Mouse (Mus musculus): ENCODE measurements around the gene Senp3.
"Not testable (repeated sequence)": the region's sequence is repeated elsewhere in the genome, so short reads cannot be mapped to it uniquely, and the experiment has no call there.

Senp3 gene

GRCm38 (mm10) chr11:69704613-69705010, 22.7 kb upstream of the Senp3 start:
- no peak for DNase-seq (ENCODE audit: low read depth)

GRCm38 (mm10) chr11:69703814-69704612, 22.1 kb upstream of the Senp3 start:
- no peak for DNase-seq (ENCODE audit: low read depth)

- not testable (repeated sequence) for DNase-seq (ENCODE audit: low read depth)
Observed at GRCm38 (mm10) chr11:69703381-69703780, 21.5 kb upstream of the Senp3 start.

- not testable (repeated sequence) for DNase-seq (ENCODE audit: low read depth)
Observed at GRCm38 (mm10) chr11:69702886-69703285, 21.0 kb upstream of the Senp3 start.

GRCm38 (mm10) chr11:69699595-69699994, 17.7 kb upstream of the Senp3 start:
- DNase-seq (ENCODE audit: low read depth), result no peak

GRCm38 (mm10) chr11:69698574-69698973, 16.7 kb upstream of the Senp3 start:
- peak; percentile 37 for DNase-seq (ENCODE audit: low read depth)

GRCm38 (mm10) chr11:69697396-69697795, 15.5 kb upstream of the Senp3 start:
- no peak for DNase-seq (ENCODE audit: low read depth)

GRCm38 (mm10) chr11:69695361-69696181, 13.7 kb upstream of the Senp3 start, which contains the start of the genes Tnfsf12 and Tnfsfm13:
Gene Tnfsf12 (minus strand): TSS chr11:69695849.
Gene Tnfsfm13 (minus strand): TSS chr11:69696098.
- DNase-seq (ENCODE audit: low read depth), result no peak

- no peak for DNase-seq (ENCODE audit: low read depth)
Observed at GRCm38 (mm10) chr11:69695046-69695360, 13.1 kb upstream of the Senp3 start.

GRCm38 (mm10) chr11:69693421-69693965, 11.6 kb upstream of the Senp3 start:
- no peak for DNase-seq (ENCODE audit: low read depth)

- DNase-seq (ENCODE audit: low read depth), result no peak
Observed at GRCm38 (mm10) chr11:69692863-69693262, 11.0 kb upstream of the Senp3 start.

- DNase-seq (ENCODE audit: low read depth), result no peak
Observed at GRCm38 (mm10) chr11:69692196-69692811, 10.4 kb upstream of the Senp3 start.

GRCm38 (mm10) chr11:69689891-69690290, 8.0 kb upstream of the Senp3 start:
- DNase-seq (ENCODE audit: low read depth), result no peak

- no peak for DNase-seq (ENCODE audit: low read depth)
Observed at GRCm38 (mm10) chr11:69687061-69687460, 5.2 kb upstream of the Senp3 start.

GRCm38 (mm10) chr11:69686377-69686776, 4.5 kb upstream of the Senp3 start:
- no peak for DNase-seq (ENCODE audit: low read depth)

- DNase-seq (ENCODE audit: low read depth), result no peak
Observed at GRCm38 (mm10) chr11:69685526-69686148, 3.8 kb upstream of the Senp3 start, which contains the start of gene Tnfsf13. Gene Tnfsf13 (minus strand): TSS chr11:69685784.

- no peak for DNase-seq (ENCODE audit: low read depth)
Observed at GRCm38 (mm10) chr11:69684936-69685335, 3.1 kb upstream of the Senp3 start.

- DNase-seq (ENCODE audit: low read depth), result no peak
Observed at GRCm38 (mm10) chr11:69684128-69684745, 2.4 kb upstream of the Senp3 start.

GRCm38 (mm10) chr11:69683576-69683975, 1.7 kb upstream of the Senp3 start:
- DNase-seq (ENCODE audit: low read depth), result no peak

GRCm38 (mm10) chr11:69682840-69683533, 1.1 kb upstream of the Senp3 start:
- DNase-seq (ENCODE audit: low read depth), result peak; percentile 94

Data from induced T-regulatory cell, adult 2 months (primary cell).